Mouse (Mus musculus): Measurements from ENCODE around the gene Ugcg.

Ugcg gene

DNA sequence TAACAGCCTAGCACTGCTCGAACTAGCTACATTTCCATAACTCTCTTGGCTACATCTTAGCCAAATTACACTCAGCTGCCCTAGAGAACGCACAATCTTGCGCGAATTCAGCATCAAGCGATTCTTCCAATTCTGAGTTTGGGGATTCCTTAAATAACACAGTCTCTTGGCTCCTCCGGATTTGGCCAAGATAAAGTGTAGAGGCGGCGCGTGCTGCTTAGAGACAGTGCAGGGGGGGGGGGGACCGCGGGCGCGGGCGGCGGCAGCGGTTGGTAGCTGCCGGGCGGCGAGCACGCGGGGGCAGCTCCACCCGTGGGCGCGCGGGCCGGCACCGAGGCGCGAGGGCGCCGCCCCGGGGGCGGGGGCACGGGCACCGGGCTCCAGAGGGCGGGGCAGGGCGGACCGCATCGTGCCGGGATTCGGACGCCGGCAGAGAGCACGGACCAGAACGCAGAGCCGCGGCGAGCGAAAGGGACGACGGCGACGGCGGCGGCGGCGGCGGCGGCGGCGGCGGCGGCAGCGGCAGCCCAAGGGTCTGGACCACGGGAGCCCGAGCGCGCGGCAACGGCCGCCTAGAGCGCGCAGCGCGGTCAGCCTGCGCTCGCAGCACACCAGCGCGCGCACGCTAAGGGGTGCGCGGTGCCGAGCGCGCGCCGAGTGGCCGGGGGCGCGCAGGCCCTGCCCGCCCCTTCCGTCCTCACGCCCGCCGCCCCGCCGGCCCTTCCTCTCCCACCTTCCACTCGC, at the start of gene Ugcg:
Ugcg (plus strand) TSS at position 456 of the 744 bp plus-strand sequence.
- DNase-seq (ENCODE audit: low read depth, low spot score) = peak; percentile 86

DNA sequence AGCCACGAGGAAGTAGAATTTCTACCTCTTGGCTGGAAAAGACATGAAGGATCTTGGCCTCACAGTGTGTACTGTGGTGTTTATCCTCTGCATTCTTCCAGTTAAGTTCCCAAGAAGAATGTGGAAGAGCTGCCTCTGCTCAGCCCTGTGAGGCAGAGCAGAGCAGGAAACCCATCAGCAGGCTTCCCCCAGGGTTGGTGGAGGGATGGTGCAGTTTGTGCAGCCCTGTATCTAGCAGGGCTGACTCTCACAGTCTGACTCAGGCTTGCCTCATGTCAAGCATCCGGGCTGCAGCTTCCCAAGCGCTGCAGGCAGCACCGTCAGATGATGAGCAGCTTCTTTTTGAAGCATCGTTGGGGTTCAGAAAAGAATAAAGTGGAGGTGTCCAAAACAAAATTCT, 40.0 kb upstream of the Ugcg start:
- no peak for DNase-seq (ENCODE audit: low read depth, low spot score)

DNA sequence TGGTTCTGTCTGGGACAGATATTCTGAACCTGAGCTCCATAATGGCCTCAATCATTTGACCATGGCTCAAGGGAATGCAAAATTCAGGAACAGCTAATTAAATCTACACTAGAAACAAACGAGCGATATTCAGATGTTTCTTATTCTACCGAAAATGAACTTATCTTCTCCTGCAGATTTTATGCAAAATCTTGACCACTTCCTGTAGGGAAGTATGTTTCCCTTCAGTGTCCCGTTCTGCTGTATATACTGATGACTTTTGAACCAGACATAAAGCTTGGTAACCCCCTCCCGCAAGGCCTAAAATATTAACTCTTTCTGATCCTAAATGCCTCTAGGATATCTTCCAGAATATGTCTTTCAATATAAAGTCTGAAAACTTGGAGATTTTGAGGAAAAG, 38.1 kb upstream of the Ugcg start:
- DNase-seq (ENCODE audit: low read depth, low spot score) = no peak

DNA sequence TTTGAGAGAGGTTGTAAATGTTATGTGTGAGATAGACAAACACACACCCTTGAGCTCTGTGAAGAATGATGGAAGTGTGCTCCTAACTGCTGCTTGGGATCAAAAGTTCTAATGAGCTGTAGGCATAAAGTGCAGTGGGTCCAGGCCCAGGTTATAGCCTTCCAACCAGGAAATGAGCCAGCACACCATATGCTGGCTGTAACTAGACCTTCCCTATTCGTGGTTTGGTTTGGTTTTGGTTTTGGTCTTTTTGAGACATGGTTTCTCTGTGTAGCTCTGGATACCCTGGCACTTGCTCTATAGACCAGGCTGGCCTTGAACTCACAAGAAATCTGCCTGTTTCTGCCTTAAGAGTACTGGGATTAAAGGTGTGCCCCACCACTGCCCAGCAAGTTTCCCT, 37.1 kb upstream of the Ugcg start:
- DNase-seq (ENCODE audit: low read depth, low spot score) = no peak

DNA sequence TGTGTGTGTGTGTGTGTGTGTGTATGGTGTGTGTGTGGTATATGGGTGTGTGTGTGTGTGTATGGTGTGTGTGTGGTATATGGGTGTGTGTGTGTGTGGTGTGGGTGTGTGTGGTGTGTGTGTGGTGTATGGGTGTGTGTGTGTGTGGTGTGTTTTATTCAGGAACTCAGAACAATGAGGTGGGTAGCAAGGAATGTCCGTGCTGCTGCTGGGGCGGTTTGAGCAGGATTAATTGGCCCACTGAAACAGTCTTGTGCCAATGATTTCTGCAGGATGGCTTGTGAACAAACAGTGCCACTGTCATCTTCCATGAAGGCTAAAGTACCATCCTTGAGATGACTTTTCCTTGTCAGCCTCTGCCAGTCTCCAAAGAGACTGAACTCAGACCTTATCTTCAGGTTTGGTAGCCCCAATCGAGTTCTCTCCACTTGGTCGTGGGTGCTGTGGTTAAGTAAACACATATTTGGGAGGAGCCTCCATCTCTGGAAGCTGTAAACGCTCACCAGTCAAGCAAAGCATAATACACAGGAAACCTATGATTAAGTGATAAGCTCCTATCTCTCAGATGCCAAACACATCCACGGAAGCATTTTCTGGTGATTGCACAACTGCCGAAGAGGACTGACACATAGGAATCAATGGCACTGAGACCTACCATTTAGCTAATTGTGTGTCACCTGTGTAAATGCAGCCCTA, 32.0 kb upstream of the Ugcg start:
- no peak for DNase-seq (ENCODE audit: low read depth, low spot score)

DNA sequence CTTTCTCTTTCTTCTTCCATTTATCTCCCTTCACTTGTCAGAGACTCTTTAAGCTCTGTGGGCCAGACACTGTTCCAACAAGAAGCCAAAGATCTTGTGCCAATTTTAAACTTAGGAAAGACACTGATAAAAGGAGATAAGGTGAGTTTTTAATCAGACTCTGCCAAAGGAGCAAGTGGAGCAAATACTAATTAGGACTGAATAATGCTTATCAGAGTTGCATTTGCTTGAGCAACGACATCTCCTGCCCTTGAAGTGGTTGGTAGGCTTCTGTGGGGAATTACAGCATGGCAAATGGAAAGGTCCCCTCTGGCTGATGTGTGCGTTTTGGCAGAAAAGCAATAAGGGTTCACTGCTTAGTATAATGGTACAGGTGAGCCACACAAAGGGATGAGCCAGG, 31.4 kb upstream of the Ugcg start:
- no peak for DNase-seq (ENCODE audit: low read depth, low spot score)

DNA sequence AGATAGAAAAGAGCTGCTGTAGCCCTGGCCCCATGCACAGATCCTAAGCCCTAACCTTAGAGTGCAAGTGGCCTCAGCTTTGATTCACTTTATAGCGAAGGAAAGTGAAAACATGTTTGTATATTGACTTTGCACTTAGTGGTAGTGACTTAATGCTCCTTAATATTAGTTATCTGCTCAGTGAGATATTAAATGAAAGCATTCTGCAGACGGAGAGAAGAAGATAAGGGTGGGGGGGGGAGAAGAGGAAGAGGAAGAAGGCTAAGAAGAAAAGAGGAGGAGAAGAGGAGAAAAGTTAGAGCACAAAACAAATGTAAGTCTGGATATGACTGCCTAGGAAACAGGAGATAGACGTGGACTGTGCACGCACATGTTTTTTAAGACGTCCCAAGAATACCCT, 28.8 kb upstream of the Ugcg start:
- no peak for DNase-seq (ENCODE audit: low read depth, low spot score)

DNA sequence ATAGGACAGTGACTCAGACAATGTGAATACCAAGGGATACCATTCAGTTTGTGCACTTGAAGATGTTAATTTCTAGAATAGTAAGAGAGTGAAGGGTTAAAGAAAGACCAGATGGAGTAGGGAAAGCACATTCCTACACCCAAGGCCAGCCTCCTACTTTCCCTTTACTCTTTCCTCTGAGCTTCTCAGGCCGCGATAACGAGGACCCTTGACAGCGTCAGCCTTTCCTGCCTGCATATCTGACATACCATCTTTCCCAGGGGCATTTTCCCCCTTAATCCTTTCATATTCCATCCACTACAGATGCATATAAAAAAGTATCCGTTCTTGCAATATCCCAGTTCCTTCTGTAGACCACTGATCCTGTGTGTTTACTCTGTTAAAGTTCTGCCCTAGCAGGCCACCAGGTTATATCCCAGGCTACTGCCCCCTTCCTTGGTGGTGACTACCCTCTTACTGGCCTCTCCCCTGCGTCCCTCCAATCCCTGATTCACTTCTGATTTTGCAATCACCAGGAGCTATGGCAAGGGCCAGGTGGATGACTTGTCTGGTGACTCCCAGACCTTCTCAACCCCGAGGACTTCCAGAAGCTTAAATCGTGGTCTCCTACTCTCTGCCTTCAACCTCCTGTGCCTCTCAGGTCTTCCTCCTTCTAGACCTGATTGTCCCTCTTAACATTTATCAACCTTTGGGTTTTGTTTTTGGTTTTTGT, 27.9 kb upstream of the Ugcg start:
- DNase-seq (ENCODE audit: low read depth, low spot score) = peak; percentile 16

DNA sequence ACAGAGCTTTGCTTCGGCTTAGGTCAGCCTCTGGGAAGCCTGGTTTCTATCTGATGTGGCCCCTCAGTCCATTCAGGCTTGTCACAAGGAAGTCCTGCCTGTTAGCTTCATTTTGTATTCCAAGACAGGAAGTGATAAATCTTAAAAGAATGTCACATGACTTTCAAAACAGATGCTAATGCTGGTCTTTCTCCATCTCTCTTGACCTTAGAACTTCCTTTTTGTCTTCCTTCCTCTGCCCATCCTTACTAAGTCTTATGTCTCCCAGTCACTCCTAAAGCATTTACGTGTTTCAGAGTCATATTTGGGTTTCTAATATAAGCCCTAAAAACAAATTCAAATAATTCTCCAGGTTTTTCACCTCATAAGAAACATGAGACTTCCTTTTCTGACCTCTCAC, 25.0 kb upstream of the Ugcg start:
- no peak for DNase-seq (ENCODE audit: low read depth, low spot score)

DNA sequence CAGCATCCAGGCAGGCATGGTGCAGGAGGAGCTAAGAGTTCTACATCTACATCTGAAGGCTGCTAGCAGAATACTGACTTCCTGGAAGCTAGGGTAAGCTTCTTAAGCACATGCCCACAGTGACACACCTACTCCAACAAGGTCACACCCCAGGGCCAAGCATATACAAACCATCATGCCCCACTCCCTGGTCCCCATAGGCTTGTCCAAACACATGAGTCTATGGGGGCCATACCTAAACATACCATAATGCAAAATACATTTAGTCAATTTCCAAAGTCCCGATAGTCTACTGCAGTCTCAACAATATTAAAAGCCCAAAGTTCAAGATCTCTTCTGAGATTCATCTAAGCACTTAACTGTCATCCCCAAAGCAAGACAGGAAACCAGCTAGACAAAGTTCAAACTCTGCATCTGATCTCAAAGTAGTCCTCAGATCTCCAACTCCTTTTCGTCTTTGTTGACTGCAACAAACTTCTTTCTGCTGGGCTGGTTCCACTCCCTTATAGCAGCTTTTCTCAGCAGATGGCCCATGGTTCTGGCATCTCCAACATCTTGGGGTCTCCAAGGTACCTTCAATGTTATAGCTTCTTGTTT, 21.7 kb upstream of the Ugcg start:
- DNase-seq (ENCODE audit: low read depth, low spot score) = no peak

DNA sequence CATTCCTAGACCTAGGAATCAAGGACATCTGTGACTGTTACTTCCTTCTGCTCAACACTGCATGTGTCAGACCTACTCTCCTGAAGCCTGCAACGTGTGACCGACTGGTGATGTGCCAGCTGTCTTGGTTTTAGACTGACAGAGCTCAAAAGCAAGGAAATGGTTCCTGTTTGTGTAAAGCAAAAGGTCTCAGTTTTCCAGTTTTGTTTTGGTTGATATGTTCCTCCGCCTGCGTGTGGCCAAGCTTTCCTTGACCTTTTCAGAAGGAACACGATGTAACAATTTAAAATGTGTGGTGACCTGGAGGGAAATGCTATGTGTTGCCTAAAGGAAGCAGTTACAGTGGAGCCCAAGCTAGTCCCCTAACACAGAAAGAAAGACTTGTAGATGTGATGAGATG, 19.1 kb upstream of the Ugcg start:
- no peak for DNase-seq (ENCODE audit: low read depth, low spot score)

DNA sequence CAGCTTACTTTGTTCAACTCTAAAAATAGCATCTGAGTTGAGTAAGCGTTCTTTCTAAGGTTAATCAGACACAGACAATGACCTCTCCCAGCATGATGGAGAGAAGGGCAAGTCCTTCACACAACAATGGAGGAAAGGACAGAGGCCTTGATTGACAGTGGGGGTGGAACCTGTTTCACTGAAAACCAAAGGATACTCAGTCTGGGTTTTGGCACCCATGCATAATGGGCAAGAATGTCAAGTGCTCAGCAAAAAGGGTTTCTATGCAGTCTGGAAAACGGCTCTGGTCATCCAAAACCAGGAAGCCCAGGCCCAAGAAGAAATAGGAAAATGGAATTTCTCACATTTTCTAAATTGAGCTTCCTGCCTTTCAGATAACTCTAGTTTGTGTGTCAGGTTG, 16.4 kb upstream of the Ugcg start:
- no peak for DNase-seq (ENCODE audit: low read depth, low spot score)

DNA sequence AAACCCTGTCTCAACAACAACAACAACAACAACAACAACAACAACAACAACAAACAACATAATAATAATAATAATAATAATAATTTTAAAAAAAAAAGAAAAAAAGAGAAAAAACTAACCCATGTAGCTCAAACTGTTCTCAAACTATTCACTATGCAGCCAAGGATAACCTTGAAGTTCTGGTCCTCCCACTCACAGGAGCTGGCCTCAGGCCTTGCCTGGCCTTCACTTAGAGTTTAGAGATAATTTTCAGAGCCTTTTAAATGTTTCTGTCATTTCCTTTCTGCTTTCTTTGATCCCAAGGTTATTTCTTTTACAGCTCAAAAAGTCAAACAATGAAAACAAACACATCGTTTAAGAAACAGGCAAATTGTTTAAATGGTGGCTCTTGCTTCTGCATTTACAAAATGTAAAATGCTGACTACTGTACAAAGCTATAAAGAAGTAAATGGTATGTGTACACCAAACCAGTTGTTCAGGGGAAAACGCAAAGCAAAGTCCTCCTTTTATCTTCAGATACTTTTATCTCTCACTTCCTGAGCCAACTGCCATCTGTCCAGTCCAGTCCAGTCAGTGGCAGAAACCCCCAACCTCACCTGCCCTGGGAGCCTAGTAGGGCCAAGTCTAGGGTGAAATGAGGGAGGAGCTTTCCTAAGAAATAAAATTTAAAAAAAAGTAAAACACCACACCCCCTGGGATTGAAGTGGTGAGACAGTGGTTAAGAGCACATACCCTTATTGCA, 15.7 kb upstream of the Ugcg start:
- no peak for DNase-seq (ENCODE audit: low read depth, low spot score)

DNA sequence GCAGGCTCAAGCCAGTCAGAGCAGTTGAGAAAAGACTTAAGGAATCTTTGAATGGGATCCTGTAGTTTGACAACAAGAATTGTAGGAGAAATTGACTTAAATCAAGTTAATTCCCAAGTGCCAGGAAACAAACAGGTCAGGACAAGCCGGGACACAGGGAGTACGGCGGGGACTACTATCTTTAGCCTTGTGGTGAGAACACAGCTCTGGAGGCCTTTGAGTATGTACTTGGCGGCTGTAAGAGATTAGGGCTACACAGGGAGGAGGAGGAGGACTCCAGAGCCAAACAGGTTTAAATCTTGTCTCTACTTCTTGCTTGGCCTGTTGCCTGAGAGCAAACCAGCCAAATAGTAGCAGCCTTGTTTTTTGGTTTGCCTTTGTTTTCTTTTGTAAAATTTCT, 14.1 kb upstream of the Ugcg start:
- no peak for DNase-seq (ENCODE audit: low read depth, low spot score)

DNA sequence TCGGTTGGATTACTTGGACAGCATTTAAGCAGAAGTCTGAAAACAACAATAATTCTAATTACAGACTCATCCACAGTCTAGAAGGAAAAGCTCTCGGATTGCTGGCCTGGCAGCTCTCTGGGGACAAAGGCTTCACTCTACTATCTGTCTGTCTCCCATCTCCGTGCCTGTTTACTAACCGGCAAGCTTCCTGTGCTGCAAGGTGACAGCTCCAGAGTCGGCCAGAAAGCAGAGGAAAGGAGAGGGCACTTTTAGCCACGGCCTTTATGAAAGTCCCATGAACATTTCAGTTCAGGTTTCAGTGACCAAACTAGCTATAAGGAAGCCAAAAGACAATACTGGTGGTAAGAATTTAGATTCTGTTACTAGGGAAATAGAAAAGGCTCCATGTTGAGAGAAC, 13.1 kb upstream of the Ugcg start:
- DNase-seq (ENCODE audit: low read depth, low spot score) = no peak

DNA sequence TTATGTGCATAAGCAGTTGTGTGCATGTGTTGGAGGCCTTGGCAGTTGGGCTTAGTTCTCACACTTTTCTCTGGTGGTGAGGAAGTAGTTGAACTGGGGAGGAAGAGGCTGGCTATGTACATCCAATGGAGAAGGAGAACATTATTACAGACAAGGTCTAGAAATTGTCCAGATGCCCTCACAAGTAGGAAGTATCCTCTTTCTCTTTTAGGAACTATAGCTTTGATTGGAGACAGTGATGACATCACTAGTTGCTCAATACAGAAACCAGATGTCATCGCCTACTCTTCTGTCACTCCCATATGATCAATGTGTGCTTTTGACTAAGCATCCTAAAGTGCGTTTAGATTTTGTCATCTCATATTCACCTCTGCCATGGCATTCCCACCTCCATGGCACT, 11.5 kb upstream of the Ugcg start:
- DNase-seq (ENCODE audit: low read depth, low spot score) = no peak

DNA sequence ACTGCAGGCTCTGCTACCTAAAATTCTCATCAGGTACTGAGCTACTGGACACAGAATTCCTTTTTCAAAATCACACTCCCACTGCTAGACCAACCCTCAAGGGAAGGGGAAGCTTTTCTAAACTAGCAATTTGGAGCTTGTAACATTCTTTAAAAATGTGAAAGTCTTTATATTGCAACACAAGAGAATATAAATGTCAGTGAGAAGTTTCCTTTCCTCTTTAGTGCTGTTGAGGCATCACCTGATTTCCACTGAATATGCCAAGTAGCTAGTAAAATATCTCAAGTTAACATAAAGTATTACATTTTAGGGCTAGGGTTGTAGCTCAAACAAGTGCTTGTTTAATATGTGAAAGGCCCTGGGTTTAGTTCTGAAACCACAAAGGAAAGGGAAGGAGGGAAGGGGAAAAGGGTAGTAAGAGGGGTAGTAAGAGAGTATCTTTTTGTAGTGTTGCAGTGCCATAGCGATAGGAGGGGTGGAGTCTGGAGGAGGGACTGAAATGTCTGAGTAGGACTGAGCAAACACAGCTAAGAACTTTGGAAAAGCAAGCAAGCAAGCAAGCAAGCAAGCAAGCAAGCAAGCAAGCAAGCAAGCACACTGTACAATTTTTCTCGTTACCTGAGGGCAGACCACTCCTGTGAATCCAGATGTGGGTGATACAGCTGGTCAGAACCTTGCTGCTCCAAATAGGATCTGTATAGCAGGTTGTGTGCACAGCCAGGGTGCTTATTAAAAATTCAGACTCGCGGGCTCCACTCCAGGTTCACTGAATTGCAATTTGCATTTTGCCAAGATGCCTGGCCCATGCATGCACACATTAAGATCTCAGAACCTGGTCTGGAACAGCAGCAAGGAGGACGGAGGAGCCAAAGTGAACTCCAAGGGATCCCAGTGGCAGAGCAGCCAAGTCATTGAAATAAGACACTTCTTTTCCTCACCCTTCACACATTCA, 7.5 kb upstream of the Ugcg start:
- DNase-seq (ENCODE audit: low read depth, low spot score) = no peak

DNA sequence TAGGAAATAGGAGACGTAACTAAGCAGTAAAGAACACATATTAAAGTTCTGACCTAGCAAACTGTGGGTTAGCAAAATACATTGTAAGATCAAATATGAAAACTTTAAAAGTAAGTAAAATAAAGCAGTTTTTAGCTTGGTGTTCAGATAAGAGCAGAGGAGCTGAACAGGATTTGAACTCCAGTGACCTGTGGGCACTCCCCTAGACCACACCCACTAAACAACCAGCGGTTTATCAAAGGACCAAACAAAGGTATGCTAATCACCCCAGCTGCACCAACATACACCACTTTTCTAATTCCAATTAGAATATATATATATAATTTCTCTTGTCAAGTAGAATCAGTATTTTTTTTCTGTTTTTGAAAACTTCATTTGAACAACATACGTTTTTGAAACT, 3.4 kb upstream of the Ugcg start:
- DNase-seq (ENCODE audit: low read depth, low spot score) = no peak

DNA sequence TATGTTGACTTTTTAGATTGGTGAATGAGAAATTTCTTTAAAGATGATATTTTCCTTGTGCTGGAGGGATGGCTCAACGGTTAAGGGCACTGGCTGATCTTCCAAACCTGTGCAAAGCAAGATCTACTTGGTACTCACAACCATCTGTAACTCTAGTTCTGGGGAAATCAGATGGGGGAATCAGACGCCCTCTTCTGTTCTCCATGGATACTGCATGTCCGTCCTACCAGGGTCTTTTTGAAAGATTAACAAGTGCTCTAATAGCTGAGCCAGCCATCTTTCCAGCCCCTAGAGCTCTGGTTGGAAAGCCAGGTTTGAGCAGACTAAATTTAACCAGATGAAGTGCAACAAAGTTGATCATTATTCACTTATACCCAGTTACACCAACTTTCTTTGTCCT, 1.8 kb upstream of the Ugcg start:
- DNase-seq (ENCODE audit: low read depth, low spot score) = peak; percentile 74

DNA sequence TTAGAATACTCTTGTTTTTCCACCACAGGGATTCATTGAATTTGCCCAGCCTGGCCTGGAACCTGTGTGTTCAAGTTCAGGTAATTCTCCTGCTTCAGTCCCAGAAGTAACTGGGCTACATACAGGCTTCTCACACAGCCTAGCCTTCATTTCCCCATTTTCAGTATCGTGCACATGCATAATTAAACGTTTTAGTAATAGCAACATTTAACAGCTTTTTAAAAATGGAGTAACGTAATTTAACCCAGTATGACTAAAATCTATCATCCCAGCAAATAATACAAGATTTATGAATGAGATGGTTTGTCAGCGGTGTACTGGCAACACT, 619 bp upstream of the Ugcg start:
- no peak for DNase-seq (ENCODE audit: low read depth, low spot score)

Data from mesoderm, embryonic 11.5 days (tissue).